Mouse (Mus musculus): ENCODE measurements around the gene Pfn4. TPM values are rescaled to one million over a fixed set of nuclear protein-coding genes. Genes with fewer than 3 reads are reported as not detected.
"Not testable (repeated sequence)": the region's sequence is repeated elsewhere in the genome, so short reads cannot be mapped to it uniquely, and the experiment has no call there.

The Pfn4 gene
- polyA plus RNA-seq, 2 experiments: 2.4 to 4.8 TPM

- no peaks in the 10 kb centered on the region for H3K9me3 ChIP-seq (ENCODE audit: control insufficient read depth, low read length)
- no peak overlapping the region for H3K4me3 ChIP-seq (replicated peaks; ENCODE audit: low read length)
- H3K36me3 ChIP-seq (ENCODE audit: control insufficient read depth, insufficient read depth, low read length): no peaks in the 10 kb centered on the region
- H3K4me2 ChIP-seq (replicated peaks; ENCODE audit: low read depth, low read length, severe bottlenecking): no peak overlapping the region
- H3K4me1 ChIP-seq (ENCODE audit: control insufficient read depth, insufficient read depth, low read length): no peaks in the 10 kb centered on the region
- no peak overlapping the region for H3K27ac ChIP-seq (replicated peaks; ENCODE audit: low read depth, low read length)
- ATAC-seq (ENCODE audit: low FRiP score, low read depth) (no peak), DNase-seq (ENCODE audit: low spot score) (no peak)
- H3K9ac ChIP-seq (ENCODE audit: low read depth, low read length, severe bottlenecking): no peak overlapping the region
- H3K27me3 ChIP-seq (ENCODE audit: control insufficient read depth, insufficient read depth, low read length): no peaks in the 10 kb centered on the region
- no peak for TF ChIP-seq POLR2A (IDR thresholded peaks at IDR 0.05; ENCODE audit: borderline replicate concordance, extremely low read depth, insufficient read depth, insufficient read length)
- WGBS: 82% methylated on average over 1 of the region's 1 CpGs
Observed at GRCm38 (mm10) chr12:4793718-4794117, 24.9 kb downstream of the Pfn4 start.

GRCm38 (mm10) chr12:4797471-4797870 lies 28.6 kb downstream of the Pfn4 start:
- 61% methylated on average over 6 of the region's 6 CpGs for WGBS
- not testable (repeated sequence) for H3K27ac ChIP-seq (replicated peaks; ENCODE audit: low read depth, low read length); ATAC-seq (ENCODE audit: low FRiP score, low read depth); H3K36me3 ChIP-seq (ENCODE audit: control insufficient read depth, insufficient read depth, low read length); H3K4me2 ChIP-seq (replicated peaks; ENCODE audit: low read depth, low read length, severe bottlenecking); H3K4me3 ChIP-seq (replicated peaks; ENCODE audit: low read length); DNase-seq (ENCODE audit: low spot score); H3K9me3 ChIP-seq (ENCODE audit: control insufficient read depth, low read length); H3K4me1 ChIP-seq (ENCODE audit: control insufficient read depth, insufficient read depth, low read length); H3K27me3 ChIP-seq (ENCODE audit: control insufficient read depth, insufficient read depth, low read length); H3K9ac ChIP-seq (ENCODE audit: low read depth, low read length, severe bottlenecking)

- TF ChIP-seq POLR2A (IDR thresholded peaks at IDR 0.05; ENCODE audit: borderline replicate concordance, extremely low read depth, insufficient read depth, insufficient read length): no peak
- no peaks in the 10 kb centered on the region for H3K36me3 ChIP-seq (ENCODE audit: control insufficient read depth, insufficient read depth, low read length)
- ATAC-seq (ENCODE audit: low FRiP score, low read depth): no peak
- H3K4me3 ChIP-seq (replicated peaks; ENCODE audit: low read length): no peak overlapping the region
- no peaks in the 10 kb centered on the region for H3K9me3 ChIP-seq (ENCODE audit: control insufficient read depth, low read length)
- no peaks in the 10 kb centered on the region for H3K4me1 ChIP-seq (ENCODE audit: control insufficient read depth, insufficient read depth, low read length)
- no peak overlapping the region for H3K9ac ChIP-seq (ENCODE audit: low read depth, low read length, severe bottlenecking)
- no peak overlapping the region for H3K4me2 ChIP-seq (replicated peaks; ENCODE audit: low read depth, low read length, severe bottlenecking)
- H3K27ac ChIP-seq (replicated peaks; ENCODE audit: low read depth, low read length): no peak overlapping the region
- no peak for DNase-seq (ENCODE audit: low spot score)
- H3K27me3 ChIP-seq (ENCODE audit: control insufficient read depth, insufficient read depth, low read length): no peaks in the 10 kb centered on the region
- WGBS: 79% methylated on average over 4 of the region's 4 CpGs
Observed at GRCm38 (mm10) chr12:4811036-4811435, 42.2 kb downstream of the Pfn4 start.

- no peaks in the 10 kb centered on the region for H3K27me3 ChIP-seq (ENCODE audit: control insufficient read depth, insufficient read depth, low read length)
- no peak for ATAC-seq (ENCODE audit: low FRiP score, low read depth)
- no peak for DNase-seq (ENCODE audit: low spot score)
- no peak overlapping the region for H3K4me2 ChIP-seq (replicated peaks; ENCODE audit: low read depth, low read length, severe bottlenecking)
- H3K4me3 ChIP-seq (replicated peaks; ENCODE audit: low read length): no peak overlapping the region
- H3K4me1 ChIP-seq (ENCODE audit: control insufficient read depth, insufficient read depth, low read length): peaks cover 5% of the 10 kb centered on the region
- no peak overlapping the region for H3K27ac ChIP-seq (replicated peaks; ENCODE audit: low read depth, low read length)
- no peaks in the 10 kb centered on the region for H3K36me3 ChIP-seq (ENCODE audit: control insufficient read depth, insufficient read depth, low read length)
- no peaks in the 10 kb centered on the region for H3K9me3 ChIP-seq (ENCODE audit: control insufficient read depth, low read length)
- no peak for TF ChIP-seq POLR2A (IDR thresholded peaks at IDR 0.05; ENCODE audit: borderline replicate concordance, extremely low read depth, insufficient read depth, insufficient read length)
- H3K9ac ChIP-seq (ENCODE audit: low read depth, low read length, severe bottlenecking): no peak overlapping the region
- WGBS: 61% methylated on average over 3 of the region's 3 CpGs
Observed at GRCm38 (mm10) chr12:4811705-4812104, 42.9 kb downstream of the Pfn4 start.

- peak; percentile 60 for DNase-seq (ENCODE audit: low spot score)
- H3K27me3 ChIP-seq (ENCODE audit: control insufficient read depth, insufficient read depth, low read length): no peaks in the 10 kb centered on the region
- no peak overlapping the region for H3K27ac ChIP-seq (replicated peaks; ENCODE audit: low read depth, low read length)
- H3K36me3 ChIP-seq (ENCODE audit: control insufficient read depth, insufficient read depth, low read length): no peaks in the 10 kb centered on the region
- H3K9ac ChIP-seq (ENCODE audit: low read depth, low read length, severe bottlenecking): no peak overlapping the region
- H3K4me1 ChIP-seq (ENCODE audit: control insufficient read depth, insufficient read depth, low read length): peaks cover 14% of the 10 kb centered on the region
- TF ChIP-seq POLR2A (IDR thresholded peaks at IDR 0.05; ENCODE audit: borderline replicate concordance, extremely low read depth, insufficient read depth, insufficient read length): no peak
- H3K4me3 ChIP-seq (replicated peaks; ENCODE audit: low read length): no peak overlapping the region
- H3K9me3 ChIP-seq (ENCODE audit: control insufficient read depth, low read length): no peaks in the 10 kb centered on the region
- 63% methylated on average over 4 of the region's 4 CpGs for WGBS
- ATAC-seq (ENCODE audit: low FRiP score, low read depth): no peak
- H3K4me2 ChIP-seq (replicated peaks; ENCODE audit: low read depth, low read length, severe bottlenecking): no peak overlapping the region
Observed at GRCm38 (mm10) chr12:4813636-4814035, 44.8 kb downstream of the Pfn4 start.
